Mouse (Mus musculus) myocyte (in vitro differentiated cells): ENCODE measurements around the gene Surf6.

Source experiments
- E2F4 ChIP-seq: IDR thresholded peaks from one replicate; pipeline ENCODE4 v1.6.1; 2011; ENCODE audit warnings: mild to moderate bottlenecking, control low read depth, moderate library complexity; ENCODE audit not compliant: insufficient read depth
- POLR2A ChIP-seq: IDR thresholded peaks from one replicate; pipeline ENCODE4 v1.6.1; 2011; ENCODE audit warnings: low read depth, mild to moderate bottlenecking, control low read depth, moderate library complexity; ENCODE audit not compliant: insufficient read length
- REST ChIP-seq: IDR thresholded peaks from one replicate; pipeline ENCODE4 v1.6.1; 2011; ENCODE audit warnings: mild to moderate bottlenecking, control low read depth, moderate library complexity; ENCODE audit not compliant: insufficient read depth, insufficient read length
- TCF3 ChIP-seq: IDR thresholded peaks from one replicate; pipeline ENCODE4 v1.6.1; 2011; ENCODE audit warnings: low read depth, control low read depth; ENCODE audit not compliant: insufficient read length
- USF1 ChIP-seq: IDR thresholded peaks from one replicate; pipeline ENCODE4 v1.6.1; 2011; ENCODE audit warnings: low read depth, mild to moderate bottlenecking, control low read depth, moderate library complexity

- TF ChIP-seq POLR2A (no peak), USF1 (no peak), TCF3 (no peak), E2F4 (no peak), REST (no peak)
Observed at GRCm38 (mm10) chr2:26903311-26903710, 632 bp upstream of the Surf6 start.
